Mouse (Mus musculus) forelimb bud, embryonic 11.5 days (tissue): ENCODE data around the gene Sh3bgrl2.
A peak's percentile ranks its signal among the peaks of the same experiment; 100 is the strongest.

Source experiments
- DNase-seq: peaks from one replicate; pipeline ENCODE4 v3.0.0-alpha.2; 2012; ENCODE audit warnings: low read depth, low spot score

Gene Sh3bgrl2

DNA sequence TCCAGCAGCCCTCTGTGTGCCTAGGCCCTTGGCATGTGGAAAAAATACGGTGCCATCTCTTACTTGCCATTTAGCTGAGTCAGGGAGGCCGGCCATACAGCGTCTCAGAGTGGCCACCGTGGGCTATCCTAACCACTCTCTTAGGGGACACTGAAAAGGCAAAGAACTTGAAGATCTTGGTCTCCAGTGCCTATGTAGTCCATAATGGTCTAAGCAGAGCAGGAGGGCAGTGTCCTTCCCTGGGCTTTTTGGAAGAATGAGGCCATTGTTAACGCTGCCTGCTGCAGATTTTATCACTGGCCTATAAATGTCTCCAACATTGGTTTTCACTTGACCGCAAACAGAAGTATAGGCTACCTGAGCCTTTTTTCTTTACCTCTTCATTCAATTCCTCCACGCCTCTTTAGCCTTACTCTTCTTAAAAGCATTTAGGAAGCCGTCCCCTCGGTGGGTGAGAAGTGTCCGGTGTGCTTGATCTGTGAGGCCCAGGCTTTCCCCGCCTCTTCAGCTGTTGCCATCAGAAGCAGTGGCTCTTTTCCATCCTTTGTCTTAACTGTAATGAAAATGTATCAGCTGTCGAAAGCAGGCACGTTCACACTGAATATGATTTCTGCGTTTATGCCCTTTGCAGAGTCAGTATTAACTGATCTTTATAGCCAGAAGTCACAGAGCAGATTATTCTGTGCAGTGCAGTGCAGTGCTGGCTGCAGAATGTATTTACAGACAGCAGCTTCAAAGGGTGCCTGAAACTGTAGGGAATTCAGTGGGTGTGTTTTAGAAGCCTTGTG lies 41.7 kb downstream of the Sh3bgrl2 start:
- no peak for DNase-seq

DNA sequence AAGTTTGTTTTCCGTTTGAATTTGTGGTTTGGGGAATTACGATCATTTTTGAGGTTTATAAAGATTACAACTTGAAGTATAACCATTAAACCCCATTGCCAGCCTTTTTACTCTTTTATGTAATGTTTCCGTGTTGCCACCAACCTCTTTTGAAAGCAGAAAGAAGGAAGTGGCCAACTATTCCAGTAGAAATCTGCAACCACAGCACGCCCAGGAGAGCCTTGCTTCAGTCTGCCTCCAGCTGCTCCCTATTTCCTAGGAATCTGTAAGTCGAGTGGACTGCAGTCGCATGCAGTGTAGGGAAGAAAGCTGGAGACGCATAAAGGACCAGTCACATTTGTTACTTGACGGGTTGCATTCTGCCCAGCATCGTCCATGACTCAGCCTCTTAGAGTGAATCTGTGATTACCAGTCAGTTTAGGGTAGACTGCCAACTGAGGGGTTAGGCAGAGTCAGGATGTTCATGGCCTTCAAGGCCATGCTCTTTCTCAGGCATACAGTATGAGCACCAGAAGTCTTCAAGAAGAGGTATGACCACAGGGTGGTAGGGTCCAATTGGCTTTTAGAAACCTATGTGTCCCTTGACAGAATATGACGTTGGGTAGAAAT lies 43.8 kb downstream of the Sh3bgrl2 start:
- DNase-seq = no peak

DNA sequence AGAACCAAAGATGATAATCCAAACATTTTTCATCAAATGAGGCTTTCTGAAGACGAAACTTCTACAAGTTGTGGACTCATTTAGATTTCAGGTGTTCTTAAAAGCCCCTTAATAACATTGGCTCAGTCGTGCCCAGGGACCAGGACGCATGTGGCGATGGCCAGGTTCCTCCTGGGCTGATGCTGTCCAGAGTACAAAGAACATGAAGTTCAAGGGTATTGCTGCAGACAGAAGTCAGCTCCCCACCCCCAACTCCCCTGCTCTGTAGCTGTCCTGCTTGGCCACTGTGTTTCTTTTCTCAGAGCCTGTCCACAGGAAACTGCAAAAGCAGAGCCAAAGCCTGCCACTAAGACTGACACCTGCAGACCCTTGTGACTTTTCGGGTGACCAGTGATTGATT lies 45.7 kb downstream of the Sh3bgrl2 start:
- no peak for DNase-seq

DNA sequence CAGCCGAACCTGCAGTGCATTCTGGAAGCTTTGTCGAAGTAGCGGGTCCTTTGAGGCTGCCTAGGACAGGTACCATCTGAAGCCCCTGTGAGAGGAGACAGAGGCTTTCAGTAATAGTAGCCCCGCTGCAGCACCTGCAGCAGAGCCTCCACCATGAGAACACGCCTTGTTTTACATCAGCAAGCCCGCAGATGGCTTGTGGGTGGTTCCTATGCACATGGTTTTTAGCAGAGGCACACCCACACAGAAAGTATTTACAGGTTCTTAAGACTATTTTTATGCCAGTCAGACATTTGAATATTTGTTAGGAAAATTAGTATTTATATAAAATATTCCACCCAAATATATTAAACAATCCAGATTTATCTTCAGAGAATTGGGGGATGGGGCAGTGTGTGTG lies 48.0 kb downstream of the Sh3bgrl2 start:
- no peak for DNase-seq

DNA sequence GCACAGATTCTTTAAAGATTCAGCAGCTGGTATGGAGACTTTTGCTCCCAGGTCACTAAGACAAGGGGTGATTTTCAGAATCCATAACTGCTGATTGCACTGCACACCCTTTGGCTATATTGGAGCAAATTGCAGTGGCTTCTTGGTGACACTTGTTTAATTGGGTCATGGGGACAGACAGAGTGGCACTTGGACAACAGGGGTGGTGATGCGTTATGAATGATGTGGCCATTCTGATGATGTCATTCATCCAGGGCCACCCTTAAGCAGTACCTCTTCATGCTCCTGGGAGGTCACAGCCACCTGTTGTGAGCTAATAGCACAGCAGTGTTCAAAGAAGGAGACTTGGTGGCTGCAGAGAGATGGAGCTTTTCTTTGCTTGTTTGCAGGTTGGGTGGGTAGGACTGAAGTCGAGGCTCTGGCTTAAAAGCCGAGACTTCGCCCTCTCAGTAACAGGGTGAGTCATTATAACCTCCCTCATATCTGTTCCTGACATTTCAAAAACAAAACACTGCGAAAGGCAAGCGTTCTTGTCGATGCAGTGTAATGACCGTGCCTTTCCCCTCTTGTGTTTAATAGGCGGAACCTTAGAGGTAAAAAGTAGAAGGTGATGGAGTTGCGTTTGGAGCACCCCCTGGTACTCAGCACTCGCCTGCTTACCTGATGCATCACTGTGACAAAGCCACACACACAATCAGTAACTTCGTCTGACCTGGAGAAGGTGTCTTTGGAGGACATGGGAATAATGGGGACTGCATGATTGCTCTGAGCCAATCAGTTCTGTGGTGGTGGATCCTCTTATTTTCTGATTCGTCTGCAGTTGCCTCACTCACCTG lies 48.7 kb downstream of the Sh3bgrl2 start:
- DNase-seq = no peak

- DNase-seq = no peak
These were observed 49.9 kb downstream of the Sh3bgrl2 start for GRCm38 (mm10) chr9:83598047-83598446.

- no peak for DNase-seq
These were observed 51.4 kb downstream of the Sh3bgrl2 start for GRCm38 (mm10) chr9:83599505-83599904.

GRCm38 (mm10) chr9:83600286-83601048 lies 52.3 kb downstream of the Sh3bgrl2 start:
- DNase-seq = no peak

- no peak for DNase-seq
These were observed 54.1 kb downstream of the Sh3bgrl2 start for GRCm38 (mm10) chr9:83602176-83602770.

- DNase-seq = no peak
These were observed 55.0 kb downstream of the Sh3bgrl2 start for GRCm38 (mm10) chr9:83603159-83603558.

DNA sequence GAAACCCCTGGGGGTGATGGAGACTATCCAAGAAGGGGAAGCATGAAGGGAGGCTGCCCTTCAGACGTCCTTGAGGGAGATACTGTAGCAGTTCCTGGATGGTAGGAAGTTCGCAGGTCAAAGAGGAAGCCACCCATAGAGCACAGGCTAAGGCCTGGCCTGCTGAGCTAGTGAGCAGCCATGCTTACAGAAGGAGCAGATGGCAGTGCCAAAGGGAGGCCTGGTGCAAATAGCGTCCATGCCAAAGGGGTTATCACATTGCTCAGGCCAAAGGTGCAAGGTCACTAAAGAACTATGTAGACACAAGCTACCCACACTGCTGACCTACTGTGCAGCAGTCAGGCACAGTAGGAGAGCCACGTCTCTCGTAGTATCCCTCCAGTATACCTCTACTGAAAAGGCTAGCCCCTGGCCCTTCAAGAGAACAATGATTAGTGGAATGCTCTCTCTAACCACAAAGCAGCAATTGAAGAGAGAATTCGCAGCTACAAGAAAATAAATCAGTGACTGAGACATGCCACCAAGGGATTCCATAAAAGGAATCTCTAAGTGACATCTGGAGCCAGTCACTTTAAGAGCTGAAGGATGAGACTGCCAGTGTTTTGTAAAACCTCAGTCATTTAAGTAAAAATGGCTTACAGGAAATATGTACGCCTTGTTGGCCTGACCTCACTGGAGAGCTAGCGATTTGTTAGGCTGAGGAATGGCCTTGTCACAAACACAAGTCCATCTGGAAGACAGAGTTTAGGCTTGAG lies 57.9 kb downstream of the Sh3bgrl2 start:
- DNase-seq = no peak

DNA sequence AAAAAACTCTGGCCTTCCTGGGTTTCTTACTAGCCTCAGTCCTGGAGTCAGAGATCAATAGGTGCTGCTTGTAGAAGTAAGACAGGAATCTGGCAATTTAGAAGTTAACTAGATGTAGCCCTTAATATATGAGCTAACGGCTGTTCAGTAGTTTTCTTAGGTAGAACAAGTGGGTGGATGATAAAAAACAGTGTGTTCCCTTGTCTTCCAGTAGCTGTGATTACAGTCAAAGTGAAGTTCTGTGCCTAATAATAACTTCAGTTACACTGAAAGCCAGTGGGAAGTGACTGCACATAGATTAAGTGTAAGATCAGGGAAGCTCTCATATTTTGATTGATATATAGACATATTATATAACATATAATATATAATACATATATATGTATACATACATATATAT lies 60.0 kb downstream of the Sh3bgrl2 start:
- DNase-seq = no peak

DNA sequence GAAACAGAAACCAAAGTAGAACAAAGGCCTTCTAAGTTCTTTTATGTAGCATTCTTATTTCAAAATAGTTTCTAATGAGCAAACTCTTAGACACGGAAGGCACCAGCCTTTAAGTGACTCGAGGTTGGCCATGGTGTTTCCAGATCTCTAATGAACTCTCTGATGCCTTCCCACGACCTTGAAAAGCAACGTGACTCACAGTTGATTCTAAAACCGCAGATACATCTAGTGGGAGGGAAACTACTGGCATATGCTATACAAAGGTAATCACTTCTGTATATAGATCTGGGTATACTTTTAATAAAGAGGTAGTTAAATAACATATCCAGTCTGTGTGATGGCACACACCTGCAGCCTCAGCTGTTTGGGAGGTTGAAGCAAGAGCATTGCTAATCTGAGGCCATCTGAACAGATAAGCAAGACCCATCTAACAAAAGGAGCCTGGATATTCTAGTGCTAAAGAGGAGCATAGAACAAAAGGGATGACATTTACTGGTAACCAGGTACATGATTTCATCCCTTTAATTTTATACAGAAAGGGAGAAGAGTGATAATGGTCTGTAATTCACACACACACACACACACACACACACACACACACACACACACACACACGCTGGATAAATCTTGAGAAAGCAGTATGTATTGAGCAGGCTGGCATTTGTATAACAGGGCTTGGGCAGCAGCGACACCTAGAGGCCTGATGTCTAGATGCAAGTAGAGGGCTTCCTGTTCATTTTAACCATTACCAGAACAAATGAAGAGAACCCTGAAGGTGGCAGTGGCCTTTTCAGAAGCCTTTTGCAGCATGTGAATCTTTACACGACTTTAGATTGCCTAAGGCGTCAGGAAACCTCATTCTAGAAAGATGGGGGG lies 61.5 kb downstream of the Sh3bgrl2 start:
- peak; percentile 87 for DNase-seq

DNA sequence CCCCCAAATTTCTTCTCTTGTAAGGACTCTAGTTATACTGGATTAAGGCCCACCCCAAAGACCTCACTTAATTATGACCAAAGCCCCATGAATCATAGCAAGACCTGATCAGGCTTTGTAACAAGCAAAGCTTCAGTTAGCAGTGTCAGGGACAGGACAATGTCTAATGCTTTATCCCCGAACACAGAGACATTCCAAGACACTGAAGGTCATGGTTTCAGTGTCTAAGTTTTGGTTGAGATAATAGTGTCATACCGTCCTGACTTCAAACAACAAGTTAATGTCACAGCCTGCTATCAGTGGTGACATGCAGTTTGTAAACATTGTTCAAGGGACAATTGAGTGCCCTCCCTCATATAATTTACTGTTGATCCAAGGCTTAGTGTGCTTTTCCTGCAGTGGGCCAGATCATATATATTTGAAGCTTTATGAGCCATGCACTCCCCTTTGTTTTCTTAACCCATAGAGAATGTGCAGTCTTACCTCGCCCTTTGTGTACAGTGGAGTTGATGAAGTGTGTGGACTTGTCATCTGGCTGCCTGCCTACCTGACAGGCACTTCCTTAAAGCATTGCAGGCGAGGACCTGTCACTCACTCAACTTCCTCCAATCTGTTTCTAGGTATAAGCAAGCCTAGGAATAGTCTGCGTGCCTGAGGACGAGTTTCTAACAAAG lies 67.9 kb downstream of the Sh3bgrl2 start:
- no peak for DNase-seq

- no peak for DNase-seq
These were observed 68.5 kb downstream of the Sh3bgrl2 start for GRCm38 (mm10) chr9:83616586-83617081.

DNA sequence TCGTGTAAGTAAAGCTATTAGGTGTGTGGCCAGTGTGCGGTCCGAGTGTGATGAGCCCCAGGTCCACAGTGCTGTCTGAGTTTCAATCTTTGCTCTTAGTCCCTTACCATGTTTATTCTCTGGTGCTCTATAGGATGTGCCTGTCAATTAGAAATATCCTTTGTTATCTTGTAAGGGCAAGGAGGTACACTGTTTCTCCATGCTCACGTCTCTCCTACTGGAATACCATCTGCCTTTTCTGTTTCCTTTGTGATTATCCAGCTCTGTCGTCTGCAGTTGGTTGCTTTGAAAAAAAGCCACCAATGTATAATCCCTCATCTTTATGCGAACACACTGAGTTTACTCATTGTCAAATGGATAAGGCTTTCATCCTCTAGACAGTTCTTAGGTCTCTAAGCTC lies 75.3 kb downstream of the Sh3bgrl2 start:
- no peak for DNase-seq

DNA sequence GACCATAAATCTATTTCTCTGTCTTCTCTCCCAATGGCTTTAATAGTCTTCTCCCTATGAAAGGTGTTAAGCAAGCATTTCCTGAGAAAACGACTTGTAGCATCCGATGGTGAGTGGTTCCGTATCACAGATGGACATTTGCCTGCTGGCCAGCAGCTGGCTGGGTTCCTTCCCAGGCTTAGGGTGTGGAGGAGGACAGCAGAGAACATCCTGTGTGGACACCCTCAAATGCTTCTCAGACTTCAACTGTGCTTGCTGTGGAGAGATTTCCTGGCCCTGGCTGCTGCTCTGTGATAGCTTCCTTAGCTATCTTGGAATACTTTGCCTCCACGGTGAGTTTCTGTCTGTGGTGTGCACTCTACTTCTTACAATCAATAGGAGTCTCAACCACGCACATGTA lies 76.1 kb downstream of the Sh3bgrl2 start:
- no peak for DNase-seq

GRCm38 (mm10) chr9:83625085-83625484 lies 77.0 kb downstream of the Sh3bgrl2 start:
- DNase-seq = no peak
